Comparison of ENCODE assay signal across 13 mouse cellular contexts in the genomic region with DNA sequence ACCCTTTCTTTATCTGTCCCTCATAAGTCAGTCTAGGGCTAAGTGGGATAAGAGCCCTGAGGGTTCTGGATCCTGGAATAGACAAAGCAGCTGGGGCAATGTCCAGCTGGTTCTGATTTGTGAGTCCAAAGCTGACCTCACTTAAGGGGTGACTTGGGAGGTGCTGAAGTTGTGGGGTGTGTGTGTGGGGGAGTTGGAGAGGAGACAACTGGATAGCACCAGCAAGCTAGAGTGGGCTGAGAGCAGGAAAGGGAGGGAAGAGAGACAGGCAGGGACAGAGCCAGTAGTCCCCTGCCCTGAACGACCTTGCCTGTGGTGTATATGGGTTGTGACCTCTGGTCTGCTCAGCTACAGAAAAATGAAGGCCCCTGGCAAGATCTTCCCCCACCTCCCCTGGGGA. TPM values are rescaled to one million over a fixed set of nuclear protein-coding genes. Genes with fewer than 3 reads are reported as not detected.
DNase-seq lines count a peak whose midpoint lies in the region; ATAC-seq and TF ChIP-seq lines count a peak whose summit lies in the region.
"Had no signal": no experiment of that assay in that cellular context is flagged by ENCODE, and none has a peak within 500 bp of the region (broad histone marks: within the 10 kb centered on the region; RNA-seq: fewer than 3 reads in every experiment).

No protein-coding gene starts in this region.

- H3K4me1 ChIP-seq in forebrain, embryonic 10.5 days = peaks cover 73% of the 10 kb centered on the region
- H3K4me1 ChIP-seq in hindbrain, embryonic 14.5 days (replicated peaks; ENCODE audit: control insufficient read depth, insufficient read depth, low read length) = peaks cover 67% of the 10 kb centered on the region
- peaks cover 49% of the 10 kb centered on the region for H3K4me1 ChIP-seq in midbrain, postnatal 0 days (ENCODE audit: insufficient read depth, low read length)

- peak overlapping the region; percentile 48 for H3K4me2 ChIP-seq in hindbrain, embryonic 14.5 days (replicated peaks)
- peak overlapping the region; percentile 54 for H3K4me2 ChIP-seq in midbrain, postnatal 0 days (ENCODE audit: low read depth, low read length, poor library complexity, severe bottlenecking)
- H3K4me2 ChIP-seq: liver, embryonic 15.5 days had no signal

- no peaks in the 10 kb centered on the region for H3K36me3 ChIP-seq in forebrain, embryonic 10.5 days (replicated peaks)
- no peaks in the 10 kb centered on the region for H3K36me3 ChIP-seq in hindbrain, embryonic 14.5 days (replicated peaks; ENCODE audit: control insufficient read depth, insufficient read depth)
- H3K36me3 ChIP-seq in midbrain, postnatal 0 days (ENCODE audit: insufficient read depth, low read length) = no peaks in the 10 kb centered on the region
- H3K36me3 ChIP-seq: liver, embryonic 15.5 days had no signal

- peak overlapping the region; percentile 54 for H3K27ac ChIP-seq in forebrain, embryonic 10.5 days
- peak overlapping the region; percentile 76 for H3K27ac ChIP-seq in hindbrain, embryonic 14.5 days
- H3K27ac ChIP-seq in midbrain, postnatal 0 days (ENCODE audit: low read depth, low read length) = 0 out of 2 replicates have a peak overlapping the region, but pooled peaks have one; percentile 13
- H3K27ac ChIP-seq: liver, embryonic 15.5 days; macrophage had no signal

- no peaks in the 10 kb centered on the region for H3K9me3 ChIP-seq in forebrain, embryonic 10.5 days
- no peaks in the 10 kb centered on the region for H3K9me3 ChIP-seq in hindbrain, embryonic 14.5 days (ENCODE audit: control insufficient read depth, low read length)
- H3K9me3 ChIP-seq in midbrain, postnatal 0 days (ENCODE audit: low read length) = no peaks in the 10 kb centered on the region
- H3K9me3 ChIP-seq: liver, embryonic 15.5 days had no signal

- peaks cover 73% of the 10 kb centered on the region for H3K27me3 ChIP-seq in forebrain, embryonic 10.5 days (ENCODE audit: poor library complexity, severe bottlenecking)
- H3K27me3 ChIP-seq in hindbrain, embryonic 14.5 days (ENCODE audit: control insufficient read depth, insufficient read depth, low read length) = no peaks in the 10 kb centered on the region
- no peaks in the 10 kb centered on the region for H3K27me3 ChIP-seq in midbrain, postnatal 0 days (ENCODE audit: insufficient read depth, low read length)

- TF ChIP-seq CTCF in midbrain, postnatal 0 days (IDR thresholded peaks at IDR 0.05) = no peak

- WGBS in forebrain, embryonic 10.5 days = 20% methylated on average over 1 of the region's 1 CpGs
- 7% methylated on average over 1 of the region's 1 CpGs for WGBS in hindbrain, embryonic 14.5 days
- 7% methylated on average over 1 of the region's 1 CpGs for WGBS in midbrain, postnatal 0 days

- H3K4me3 ChIP-seq in forebrain, embryonic 10.5 days = peak overlapping the region; percentile 37
- H3K4me3 ChIP-seq in hindbrain, embryonic 14.5 days (replicated peaks; ENCODE audit: low read length) = peak overlapping the region; percentile 20
- H3K4me3 ChIP-seq in midbrain, postnatal 0 days (ENCODE audit: low read depth, low read length) = peak overlapping the region; percentile 31
- H3K4me3 ChIP-seq: liver, embryonic 15.5 days had no signal

- peak overlapping the region; percentile 51 for H3K9ac ChIP-seq in hindbrain, embryonic 14.5 days
- H3K9ac ChIP-seq in midbrain, postnatal 0 days (replicated peaks; ENCODE audit: low read length, poor library complexity, severe bottlenecking) = no peak overlapping the region; the same call in 1 of the 2 replicates
- H3K9ac ChIP-seq: liver, embryonic 15.5 days had no signal

- no peak for ATAC-seq in hindbrain, embryonic 14.5 days (ENCODE audit: low FRiP score)
- no peak for ATAC-seq in midbrain, postnatal 0 days (ENCODE audit: low FRiP score)

- DNase-seq in cerebellum, postnatal 10 days = peak; percentile 30 to 49
- no peak for DNase-seq in cerebellum, postnatal 14 days
- DNase-seq in forebrain, embryonic 10.5 days (ENCODE audit: extremely low spot score, low spot score) = no peak
- no peak for DNase-seq in hindbrain, embryonic 14.5 days (ENCODE audit: low spot score)
- no peak for DNase-seq in midbrain, postnatal 0 days (ENCODE audit: low spot score)
- no peak for DNase-seq in heart, adult 9 months (ENCODE audit: low spot score in 2 of 2)
- DNase-seq in ovary, postnatal 14 days (ENCODE audit: low spot score) = no peak
- DNase-seq in heart, adult 18-20 months = no peak
- DNase-seq: thymus, postnatal 25 days had no signal

RNA-seq across cellular contexts. Expression of a gene that starts 13.4 kb away (rescaled TPM):
- 9.1 and 9.6 TPM in 2 replicates for polyA plus RNA-seq in forebrain, embryonic 10.5 days (2016; fragmentation: Nextera tagmentation; extraction: Ambion mirVana)
- 16.4 and 19.7 TPM in 2 replicates for polyA plus RNA-seq in hindbrain, embryonic 14.5 days (2014; fragmentation: Nextera tagmentation; extraction: Ambion mirVana)
- 40.7 and 68.0 TPM in 2 replicates for total RNA-seq in midbrain, postnatal 0 days (2014; rRNA removed)
- 31.1 and 32.1 TPM in 2 replicates for polyA plus RNA-seq in midbrain, postnatal 0 days (2015; fragmentation: Nextera tagmentation; extraction: Ambion mirVana)
- total RNA-seq in heart, adult 18-20 months (2021) = not detected
- total RNA-seq: gastrocnemius, adult 18-20 months; MEL had no signal
- polyA plus RNA-seq: macrophage had no signal

Comparison
In these comparisons a context has a peak if more than half of its experiments do, and no peak if none do; other contexts are left out.
1. DNase-seq: peak in cerebellum, postnatal 10 days (2 of 2); none in cerebellum, postnatal 14 days (0 of 2), forebrain, embryonic 10.5 days (single experiment), hindbrain, embryonic 14.5 days (single experiment), midbrain, postnatal 0 days (single experiment), heart, adult 9 months (0 of 2), ovary, postnatal 14 days (single experiment) and heart, adult 18-20 months (0 of 2).
2. H3K27ac ChIP-seq: peak in every context shown above with its lines; median percentile 76 in hindbrain, embryonic 14.5 days; 54 in forebrain, embryonic 10.5 days; 13 in midbrain, postnatal 0 days.
3. Peak in every context shown above with its lines, with median percentiles within 50 percentile points of each other: H3K4me3 ChIP-seq.